Mouse (Mus musculus) right cerebral cortex, adult 2 months (tissue): ENCODE data around the gene Capn9.

Experiments
- DNase-seq, 2 experiments: peaks; one replicate each; pipeline ENCODE4 v3.0.0; 2021 to 2022; ENCODE audit warnings: low spot score in 2 of 2

Gene Capn9

DNA sequence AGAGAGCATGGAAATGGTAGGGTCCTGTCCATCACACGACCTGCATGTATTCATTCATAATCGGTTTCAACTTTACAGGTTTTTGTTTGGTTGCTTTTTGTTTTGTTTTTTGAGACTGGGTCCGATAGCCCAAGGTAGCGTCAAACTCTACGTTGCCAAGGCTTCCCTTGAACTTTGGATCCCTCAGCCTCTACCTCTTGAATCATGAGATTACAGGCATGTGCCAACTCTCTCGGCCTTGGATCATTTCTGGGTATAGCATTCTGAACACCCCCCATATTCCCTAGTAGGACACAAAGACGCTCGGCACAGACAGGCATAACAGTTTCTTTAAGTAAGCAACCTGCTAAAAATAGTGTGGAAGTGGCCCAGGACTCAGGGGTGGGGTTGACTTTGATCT lies 65.7 kb downstream of the Capn9 start:
- no peak for DNase-seq

DNA sequence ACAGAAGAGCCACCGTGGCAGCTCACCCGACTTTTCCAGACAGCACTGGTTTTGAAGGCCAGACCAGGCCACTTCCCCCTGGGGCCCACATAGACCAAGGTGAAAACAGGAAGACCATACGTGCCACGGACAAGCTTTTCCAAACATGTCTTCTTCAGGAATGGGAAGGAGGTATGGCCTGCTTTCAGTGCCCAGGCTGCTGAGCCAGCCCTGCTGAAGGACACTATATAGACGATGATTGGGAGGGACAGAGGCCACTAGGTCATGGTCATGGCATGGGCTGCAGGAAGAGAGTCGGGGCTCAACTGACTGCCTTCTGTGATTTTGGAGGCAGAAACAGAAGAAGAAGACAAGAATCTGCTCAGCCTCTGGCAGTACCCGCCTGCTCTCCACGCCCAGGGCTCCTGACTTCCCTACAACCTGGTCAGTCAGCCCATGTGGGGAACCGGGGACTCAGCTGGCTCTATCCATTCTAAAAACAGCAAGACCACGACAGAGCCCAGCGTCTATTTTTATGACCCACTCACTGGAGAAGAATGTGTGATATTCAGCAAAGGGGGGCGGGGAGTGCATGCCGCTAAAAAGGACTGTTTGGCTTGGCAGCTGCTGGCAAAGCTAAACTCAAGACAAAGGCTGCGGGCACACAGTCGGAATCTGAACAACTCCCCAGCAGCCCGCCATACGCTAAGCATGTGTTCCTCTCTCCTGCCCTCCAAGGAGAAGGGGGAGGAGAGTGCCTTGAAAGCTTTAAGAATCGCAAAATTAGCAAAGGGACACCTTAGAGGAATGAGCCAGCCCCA lies 67.8 kb downstream of the Capn9 start:
- peak; percentile 71 to 79 for DNase-seq

DNA sequence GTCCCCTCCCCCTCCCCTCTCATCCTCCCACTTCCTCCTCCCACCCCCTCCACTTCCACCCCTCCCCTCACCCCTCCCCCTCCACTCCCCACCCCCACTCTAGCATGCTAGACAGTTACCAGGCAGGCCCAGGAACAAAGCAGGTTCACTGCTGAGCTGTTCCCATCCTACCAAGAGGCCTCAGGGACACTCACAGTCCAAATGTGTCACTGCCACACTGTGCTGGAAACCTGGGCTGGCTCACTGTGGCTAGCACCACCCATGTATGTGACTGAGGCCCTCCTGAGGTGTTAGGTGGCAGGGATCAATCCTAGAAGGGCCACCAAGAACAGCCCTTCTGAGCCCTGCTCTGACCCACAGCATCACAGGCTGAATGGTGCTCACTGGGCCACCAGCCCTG lies 72.4 kb downstream of the Capn9 start:
- DNase-seq: no peak

DNA sequence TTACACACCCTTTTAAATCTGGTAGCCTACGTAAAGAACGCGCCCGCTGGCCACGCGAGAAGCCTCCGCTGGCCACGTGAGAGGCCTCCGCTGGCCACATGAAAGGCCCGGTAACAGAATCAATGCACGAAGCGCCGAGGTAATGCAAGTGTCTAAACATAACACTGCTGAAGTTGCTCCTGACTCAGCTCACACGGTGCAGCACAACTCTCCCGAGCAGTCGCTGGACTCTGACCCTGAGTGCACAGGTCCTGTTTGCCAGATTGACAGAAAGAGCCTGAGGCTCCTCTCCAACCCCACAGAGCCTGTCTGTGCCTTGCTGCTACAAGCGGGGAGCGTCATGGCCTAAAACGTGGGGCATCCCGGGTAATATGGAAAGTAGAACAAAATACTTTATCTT lies 75.9 kb downstream of the Capn9 start:
- DNase-seq: no peak

DNA sequence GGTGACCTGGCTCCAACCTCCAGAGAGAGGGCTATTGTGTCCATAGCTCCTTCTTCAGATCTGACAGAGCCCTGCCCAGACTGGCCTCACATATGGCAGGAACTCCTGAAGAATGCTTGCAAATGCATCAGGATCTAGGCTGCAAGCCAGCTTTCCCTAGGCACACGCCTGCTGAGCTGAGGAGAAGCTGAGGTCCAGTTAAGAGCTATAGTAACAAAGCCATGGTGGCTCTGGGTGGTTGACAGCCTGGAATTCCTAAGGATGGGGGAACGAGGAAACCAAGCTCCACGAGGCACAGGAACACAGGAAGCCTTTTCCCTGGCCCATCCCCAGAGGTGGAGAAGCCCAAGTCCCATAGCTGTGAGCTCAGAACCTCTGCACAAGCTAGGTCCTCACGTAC lies 76.6 kb downstream of the Capn9 start:
- no peak for DNase-seq

DNA sequence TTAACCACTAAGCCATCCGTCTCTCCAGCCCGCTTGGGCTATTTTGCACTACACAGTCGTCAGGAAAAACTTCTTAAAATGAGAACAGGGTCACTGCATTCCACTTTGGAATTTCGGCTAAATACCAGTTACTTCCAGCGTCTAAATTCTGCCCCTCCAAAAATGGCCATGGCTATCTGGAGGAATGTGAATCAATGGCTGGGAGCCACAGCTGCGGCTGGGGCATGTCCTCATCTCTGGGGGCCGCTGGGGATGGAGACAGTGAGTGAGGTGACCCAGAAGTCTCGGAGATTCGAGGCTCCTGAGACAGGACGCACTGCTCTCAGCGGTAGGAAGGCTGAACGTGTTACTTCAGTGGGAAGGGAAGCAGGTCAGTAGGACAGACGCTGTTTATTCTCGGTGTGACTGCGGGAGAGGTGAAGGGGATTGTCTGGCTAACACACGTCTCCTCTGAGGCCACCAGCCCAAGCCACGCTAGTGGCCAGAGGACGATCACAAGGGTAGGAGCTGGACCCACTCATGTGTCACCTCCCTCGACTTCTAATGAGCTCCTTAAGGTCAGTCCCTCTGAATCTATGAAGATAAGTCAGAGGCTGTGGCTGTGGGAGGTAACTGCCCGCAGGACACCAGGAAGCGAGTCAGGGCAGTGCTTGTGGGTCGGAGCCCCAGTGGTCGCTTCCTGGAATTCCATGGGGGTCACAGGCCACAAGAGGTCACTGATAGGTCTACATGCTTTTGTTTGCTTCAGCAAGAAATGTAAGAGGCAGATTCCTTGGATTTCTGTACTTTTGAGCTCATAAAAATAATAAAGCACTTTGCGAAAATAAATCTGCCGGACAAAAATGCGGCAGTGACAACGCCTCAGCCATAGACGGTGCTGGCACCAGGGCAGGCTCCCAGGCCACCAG lies 77.9 kb downstream of the Capn9 start:
- DNase-seq: no peak

DNA sequence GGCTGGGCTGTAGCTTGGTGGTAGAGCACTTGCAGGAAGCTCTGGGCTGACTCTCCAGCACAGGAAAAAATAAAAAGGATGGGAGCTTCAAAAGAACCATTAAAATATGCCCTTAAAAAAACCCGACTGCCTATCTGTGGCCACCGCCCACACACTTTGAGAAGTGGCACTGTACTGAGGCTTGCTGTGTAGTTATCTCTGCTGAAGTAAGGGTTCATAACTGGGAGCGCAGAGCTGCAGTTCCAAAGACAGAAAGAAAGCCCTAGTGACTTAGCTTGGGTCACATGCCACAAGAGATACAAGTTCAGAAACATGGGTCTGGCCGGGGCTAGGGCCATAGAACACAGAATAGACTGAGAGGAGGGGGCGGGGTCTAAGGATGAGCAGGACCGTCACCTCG lies 82.0 kb downstream of the Capn9 start:
- DNase-seq: no peak

DNA sequence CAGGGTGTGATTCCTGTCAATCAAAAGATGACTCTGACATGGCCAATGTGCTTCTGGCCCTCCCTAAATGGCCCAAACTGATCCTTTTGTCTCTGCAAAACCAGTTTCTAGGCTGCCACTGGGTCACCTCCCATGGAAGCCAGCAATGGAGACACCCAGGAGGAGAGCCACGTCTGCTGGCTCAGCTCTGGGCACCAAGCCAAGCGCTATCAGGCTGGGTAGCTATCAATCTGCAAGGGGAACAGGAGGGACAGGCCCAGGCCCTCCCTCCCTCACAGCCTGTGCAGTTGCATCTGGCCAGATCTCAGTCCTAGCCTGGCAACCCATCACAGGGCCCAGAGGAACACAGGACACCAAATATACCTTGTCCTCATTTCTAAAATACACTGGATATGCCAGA lies 82.5 kb downstream of the Capn9 start:
- no peak for DNase-seq

DNA sequence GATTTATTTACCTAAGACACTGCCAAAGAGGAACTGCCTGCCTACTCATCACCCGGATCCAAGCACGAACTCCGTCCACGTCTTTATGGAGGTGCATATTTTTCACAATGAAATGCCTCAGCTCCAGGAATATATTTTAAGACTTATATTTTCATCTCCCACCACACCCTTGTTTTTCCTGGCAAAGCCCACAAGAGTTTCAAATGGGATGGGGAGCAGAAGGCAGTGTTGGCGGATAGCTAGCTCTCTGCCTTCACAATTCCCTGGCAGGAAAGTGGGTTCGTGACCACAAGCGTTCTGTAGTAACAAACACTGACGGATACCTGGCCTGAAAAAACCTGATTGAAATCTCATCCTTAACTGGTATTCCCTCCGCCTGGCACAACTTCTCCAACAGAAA lies 85.9 kb downstream of the Capn9 start:
- peak; percentile 69 to 72 for DNase-seq

DNA sequence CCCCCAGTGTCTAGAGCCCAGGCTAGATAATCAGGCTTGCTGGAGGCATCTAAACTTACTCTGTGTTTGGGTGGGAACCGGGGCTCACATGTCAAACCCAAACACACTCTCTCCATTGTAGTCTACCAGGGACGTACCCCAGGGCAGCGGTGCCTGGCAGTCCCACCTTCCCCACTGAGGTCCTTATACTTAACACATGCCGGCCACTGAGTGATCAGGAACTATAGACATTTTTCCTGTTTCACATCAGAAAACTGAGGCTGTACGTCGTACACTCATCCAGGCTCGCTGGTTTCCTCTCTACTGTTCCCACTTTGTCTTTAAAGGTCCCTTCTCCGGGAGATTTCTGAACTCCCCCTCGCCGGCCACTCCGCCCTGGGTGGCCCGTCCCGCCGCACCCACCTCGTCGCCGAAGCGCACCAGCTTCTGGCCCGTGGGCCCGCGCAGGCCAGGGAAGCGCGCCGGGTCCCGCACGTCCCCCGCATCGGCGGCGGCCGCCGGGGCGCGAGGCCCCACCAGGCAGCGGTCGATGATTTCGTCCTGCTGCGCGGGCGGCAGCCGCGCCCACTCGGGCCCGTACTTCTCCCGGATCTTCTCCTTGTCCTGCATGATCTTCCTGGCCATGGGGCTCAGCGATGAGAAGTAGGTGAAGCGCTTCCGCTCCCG lies 86.7 kb downstream of the Capn9 start:
- no peak for DNase-seq

DNA sequence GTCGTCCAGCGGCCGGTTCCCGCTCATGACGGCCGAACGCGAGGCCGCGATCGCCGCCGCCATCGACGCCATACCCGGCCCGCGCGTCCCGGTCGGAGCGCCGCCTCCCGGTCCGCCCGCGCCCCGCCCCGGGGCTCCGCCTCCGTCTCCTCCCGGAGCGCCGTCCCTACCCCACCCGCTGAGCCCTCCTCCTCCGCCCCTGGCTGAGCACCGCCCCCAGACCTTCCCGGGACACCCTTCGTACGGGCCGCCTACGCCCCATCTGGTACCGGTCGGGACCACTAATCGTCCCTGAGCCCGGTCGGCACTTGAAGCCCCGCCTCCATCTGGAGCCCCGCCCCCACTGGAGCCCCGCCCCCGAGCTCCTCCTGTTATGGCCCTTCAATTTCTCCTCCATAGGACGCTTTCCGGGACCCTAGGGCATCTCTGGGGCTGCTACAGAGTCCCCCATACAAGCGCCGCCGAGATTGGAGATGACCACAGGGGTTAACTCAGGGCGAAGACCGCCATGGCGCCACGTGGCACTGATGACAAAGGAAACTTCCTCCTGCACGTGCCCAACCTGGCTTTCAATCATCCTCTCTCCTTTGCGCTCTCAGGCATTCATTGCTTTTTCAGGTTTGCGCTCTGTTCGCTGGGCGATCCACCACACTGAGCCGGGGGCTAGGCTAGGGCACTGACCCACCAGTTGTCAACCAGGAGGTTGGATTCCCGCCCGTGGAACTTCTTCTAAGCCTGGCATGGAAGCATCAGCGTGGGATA lies 87.4 kb downstream of the Capn9 start, which contains the start of gene 2310022B05Rik:
TSS of gene 2310022B05Rik (minus strand) at position 258 of the 762 bp plus-strand sequence.
- peak; percentile 70 to 75 for DNase-seq

DNA sequence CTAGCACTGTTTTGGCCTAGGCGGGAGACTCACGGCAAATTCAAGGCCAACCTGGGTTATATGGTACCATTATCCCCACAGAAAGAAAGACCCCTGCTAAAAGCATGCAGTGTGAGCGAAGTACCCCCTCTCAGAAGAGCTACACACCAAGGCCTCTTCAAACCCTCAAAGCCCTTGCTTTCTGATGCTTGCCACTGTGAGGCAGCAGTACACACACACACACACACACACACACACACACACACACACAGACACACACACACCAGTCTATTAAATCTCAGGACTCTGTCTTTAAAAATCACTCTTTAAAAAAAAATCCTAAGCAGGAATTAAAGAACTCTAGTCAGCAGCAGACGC lies 87.9 kb downstream of the Capn9 start:
- no peak for DNase-seq

DNA sequence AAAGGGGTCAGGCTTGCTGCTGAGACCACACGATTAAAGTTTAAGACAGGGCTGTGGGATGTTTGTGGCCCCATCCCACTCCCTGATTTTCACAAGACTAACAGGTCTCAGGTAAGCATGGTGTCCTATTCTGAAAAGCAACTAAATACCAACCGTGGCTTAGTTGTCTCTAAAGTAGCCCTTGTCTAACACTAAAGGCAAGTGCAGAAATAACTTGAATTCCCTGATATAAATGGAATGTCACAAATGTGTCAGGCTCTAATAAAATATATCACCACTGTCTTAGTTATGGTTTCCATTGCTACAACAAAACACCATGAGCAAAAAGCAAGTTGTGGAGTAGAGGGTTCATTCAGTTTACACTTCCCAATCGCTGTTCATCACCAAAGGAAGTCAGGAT lies 88.5 kb downstream of the Capn9 start:
- DNase-seq: no peak
